Mouse (Mus musculus): ENCODE results near the gene Wipf2. TPM values are rescaled to one million over a fixed set of nuclear protein-coding genes. Genes with fewer than 3 reads are reported as not detected.

Wipf2 gene
- total and polyA plus RNA-seq, 3 experiments, result 2.1 to 7.7 (median 4.7) TPM

DNA sequence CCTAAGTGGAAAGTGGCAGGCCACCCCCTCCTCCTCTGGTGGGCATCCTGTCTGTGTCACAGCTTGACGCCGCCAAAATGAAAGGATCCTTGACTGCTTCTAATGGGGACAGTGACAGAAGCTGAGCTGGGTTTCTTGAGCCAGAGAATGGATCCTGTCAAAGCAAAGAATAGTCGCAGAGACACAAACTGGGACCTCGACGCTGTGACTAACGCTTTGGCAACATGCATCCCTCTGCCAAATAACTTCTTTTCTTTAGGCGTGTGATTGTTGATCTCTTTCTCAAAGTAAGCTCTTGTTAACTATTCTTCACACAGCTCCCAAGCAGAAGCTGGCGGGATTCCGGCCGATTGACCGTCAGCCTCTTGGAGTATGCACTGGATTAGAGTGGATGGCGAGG, 3.9 kb downstream of the Wipf2 start:
- dilution Hi-C loops (cut with MboI; ENCODE audit: extremely low pct_ligation_motif_present, extremely low pct_unique_long_range_greater_than_20kb, low sequenced_read_pairs), result no loop called here
- H3K9ac ChIP-seq (ENCODE audit: insufficient read depth, low read depth), result no peak overlapping the region

DNA sequence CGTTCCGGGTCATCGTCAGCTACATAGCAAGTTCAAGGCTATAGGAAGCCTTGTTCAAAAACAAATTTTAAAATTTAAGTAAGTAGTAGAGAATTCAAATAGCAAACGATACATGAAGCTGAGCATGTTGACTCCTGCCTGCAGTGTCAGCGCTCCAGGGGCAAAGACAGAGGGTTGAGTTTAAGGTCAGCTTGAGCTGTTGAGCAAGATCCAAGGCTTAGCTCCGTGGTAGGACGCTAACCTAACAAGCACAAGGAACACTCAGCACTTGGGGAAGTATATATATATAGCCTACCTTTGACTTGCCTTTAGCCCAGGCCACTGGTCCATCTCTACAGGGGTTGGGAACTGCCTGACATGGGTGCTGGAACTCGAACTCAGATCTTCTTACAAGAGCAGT, 6.5 kb downstream of the Wipf2 start:
- peaks cover 0 to under 1% of the 10 kb centered on the region in 2 experiments; a peak in 1 of 4 replicates for H3K4me1 ChIP-seq (ENCODE audit: control insufficient read depth in 1 of 2, insufficient read depth in 2 of 2)
- peaks cover 37 to 81% of the 10 kb centered on the region in 2 experiments for H3K36me3 ChIP-seq (replicated peaks in 1 of 2; ENCODE audit: control insufficient read depth in 1 of 2, insufficient read depth in 1 of 2, low read length in 1 of 2)
- H3K27ac ChIP-seq (ENCODE audit: insufficient read depth, low read depth), result no peak overlapping the region
- DNase-seq (ENCODE audit: extremely low read depth), result no peak
- dilution Hi-C loops (cut with MboI; ENCODE audit: extremely low pct_ligation_motif_present, extremely low pct_unique_long_range_greater_than_20kb, low sequenced_read_pairs), result no loop called here
- H3K9me3 ChIP-seq (replicated peaks; ENCODE audit: low read length), result no peaks in the 10 kb centered on the region
- H3K4me2 ChIP-seq (ENCODE audit: insufficient read depth, low read depth, poor library complexity, severe bottlenecking), result no peak overlapping the region
- peaks cover 14% of the 10 kb centered on the region for H3K79me2 ChIP-seq (replicated peaks; ENCODE audit: control insufficient read depth, extremely low read depth, insufficient read depth, poor library complexity, severe bottlenecking)
- H3K4me3 ChIP-seq (replicated peaks in 1 of 3; ENCODE audit: low read depth in 2 of 3, low read length in 2 of 3, poor library complexity in 1 of 3), result no peak overlapping the region
- TF ChIP-seq TCF12 (IDR thresholded peaks at IDR 0.05; ENCODE audit: low read depth, low read length), result no peak
- no peak for TF ChIP-seq IRF4 (IDR thresholded peaks at IDR 0.05; ENCODE audit: low read depth, low read length)
- no peak for TF ChIP-seq GABPA (IDR thresholded peaks at IDR 0.05; ENCODE audit: insufficient replicate concordance, low read depth, low read length)
- TF ChIP-seq TBP (conservative IDR thresholded peaks at IDR 0.05; ENCODE audit: low read depth, low read length), result no peak
- TF ChIP-seq JUND (conservative IDR thresholded peaks at IDR 0.05; ENCODE audit: low read depth, low read length), result no peak
- no peak for TF ChIP-seq ETS1 (conservative IDR thresholded peaks at IDR 0.05; ENCODE audit: low read depth, low read length)
- TF ChIP-seq ZKSCAN1 (IDR thresholded peaks at IDR 0.05; ENCODE audit: borderline replicate concordance, low read depth, low read length), result no peak
- no peak for TF ChIP-seq ZMIZ1 (IDR thresholded peaks at IDR 0.05; ENCODE audit: low read depth, low read length)
- no peak for TF ChIP-seq UBTF (IDR thresholded peaks at IDR 0.05; ENCODE audit: low read depth, low read length)
- TF ChIP-seq ELF1 (IDR thresholded peaks at IDR 0.05; ENCODE audit: low read depth, low read length), result no peak
- no peak for TF ChIP-seq MAZ (IDR thresholded peaks at IDR 0.05; ENCODE audit: low read depth, low read length)
- TF ChIP-seq RAD21 (IDR thresholded peaks at IDR 0.05; ENCODE audit: low read depth, low read length), result no peak
- no peaks in the 10 kb centered on the region for H3K27me3 ChIP-seq (replicated peaks)
- in situ Hi-C loops (cut with MboI; ENCODE audit: low pct_ligation_motif_present, low pct_unique_long_range_greater_than_20kb, low sequenced_read_pairs), result no loop called here
- no peak overlapping the region for H3K9ac ChIP-seq (ENCODE audit: insufficient read depth, low read depth)

More for the DNA sequence above, 3.9 kb downstream of the Wipf2 start:
- no peak overlapping the region for H3K4me2 ChIP-seq (ENCODE audit: insufficient read depth, low read depth, poor library complexity, severe bottlenecking)
- DNase-seq (ENCODE audit: extremely low read depth), result no peak
- no peaks in the 10 kb centered on the region for H3K9me3 ChIP-seq (replicated peaks; ENCODE audit: low read length)
- no peak overlapping the region for H3K4me3 ChIP-seq (replicated peaks in 1 of 3; ENCODE audit: low read depth in 2 of 3, low read length in 2 of 3, poor library complexity in 1 of 3)
- H3K79me2 ChIP-seq (replicated peaks; ENCODE audit: control insufficient read depth, extremely low read depth, insufficient read depth, poor library complexity, severe bottlenecking), result peaks cover 22% of the 10 kb centered on the region
- TF ChIP-seq MXI1 (IDR thresholded peaks at IDR 0.05; ENCODE audit: low read depth, low read length), result no peak
- no peak for TF ChIP-seq NRF1 (IDR thresholded peaks at IDR 0.05; ENCODE audit: low read depth, low read length)
- no peak for TF ChIP-seq TCF12 (IDR thresholded peaks at IDR 0.05; ENCODE audit: low read depth, low read length)
- TF ChIP-seq USF1 (IDR thresholded peaks at IDR 0.05; ENCODE audit: low read depth, low read length), result no peak
- no peak for TF ChIP-seq CTCF (conservative IDR thresholded peaks at IDR 0.05 in 1 of 2, IDR thresholded peaks at IDR 0.05 in 1 of 2; ENCODE audit: low read depth in 2 of 2, low read length in 2 of 2)
- TF ChIP-seq POLR2A (IDR thresholded peaks at IDR 0.05; ENCODE audit: low read depth, low read length), result no peak
- no peak for TF ChIP-seq BHLHE40 (IDR thresholded peaks at IDR 0.05; ENCODE audit: low read depth, low read length)
- TF ChIP-seq UBTF (IDR thresholded peaks at IDR 0.05; ENCODE audit: low read depth, low read length), result no peak
- no peak for TF ChIP-seq TBP (conservative IDR thresholded peaks at IDR 0.05; ENCODE audit: low read depth, low read length)
- no peak for TF ChIP-seq PAX5 (IDR thresholded peaks at IDR 0.05; ENCODE audit: low read length)
- no peak for TF ChIP-seq MAZ (IDR thresholded peaks at IDR 0.05; ENCODE audit: low read depth, low read length)
- no peak for TF ChIP-seq ELF1 (IDR thresholded peaks at IDR 0.05; ENCODE audit: low read depth, low read length)
- no peak for TF ChIP-seq CHD1 (IDR thresholded peaks at IDR 0.05; ENCODE audit: low read depth, low read length)
- no peak for TF ChIP-seq NELFE (IDR thresholded peaks at IDR 0.05; ENCODE audit: low read depth, low read length)
- no peak for TF ChIP-seq CHD2 (IDR thresholded peaks at IDR 0.05; ENCODE audit: low read length)
- TF ChIP-seq KAT2A (IDR thresholded peaks at IDR 0.05; ENCODE audit: insufficient replicate concordance, low read length), result no peak
- TF ChIP-seq EP300 (IDR thresholded peaks at IDR 0.05; ENCODE audit: low read length), result no peak
- peaks cover 33 to 64% of the 10 kb centered on the region in 2 experiments for H3K36me3 ChIP-seq (replicated peaks in 1 of 2; ENCODE audit: control insufficient read depth in 1 of 2, insufficient read depth in 1 of 2, low read length in 1 of 2)
- peaks cover 6 to 14% of the 10 kb centered on the region in 2 experiments for H3K4me1 ChIP-seq (ENCODE audit: control insufficient read depth in 1 of 2, insufficient read depth in 2 of 2)
- H3K27me3 ChIP-seq (replicated peaks), result no peaks in the 10 kb centered on the region
- H3K27ac ChIP-seq (ENCODE audit: insufficient read depth, low read depth), result no peak overlapping the region
- in situ Hi-C loops (cut with MboI; ENCODE audit: low pct_ligation_motif_present, low pct_unique_long_range_greater_than_20kb, low sequenced_read_pairs), result no loop called here
